Mouse (Mus musculus) ES-E14 (cell line): ENCODE measurements around the gene Pus3.

Source experiments
- CHD2 ChIP-seq: IDR thresholded peaks from 2 replicates; pipeline ENCODE4 v1.6.1; 2014; ENCODE audit warnings: mild to moderate bottlenecking, low read depth, low read length, inconsistent platforms
- HCFC1 ChIP-seq: IDR thresholded peaks from 2 replicates; pipeline ENCODE4 v1.6.1; 2012; ENCODE audit warnings: low read length, inconsistent platforms, borderline replicate concordance; ENCODE audit not compliant: insufficient read depth
- ZNF384 ChIP-seq: IDR thresholded peaks from 2 replicates; pipeline ENCODE4 v1.6.1; 2012; ENCODE audit warnings: low read depth, low read length, inconsistent platforms

GRCm38 (mm10) chr9:35535110-35535509 is 23.3 kb upstream of the Pus3 start:
- TF ChIP-seq HCFC1 (no peak), CHD2 (no peak), ZNF384 (no peak)
